Mouse (Mus musculus) ES-E14 (cell line): ENCODE measurements around the gene App. TPM values are rescaled to one million over a fixed set of nuclear protein-coding genes. Genes with fewer than 3 reads are reported as not detected.

Experiments used
- DNase-seq: peaks from one replicate; pipeline ENCODE4 v3.0.0-alpha.2; 2013; ENCODE audit warnings: low read depth, low spot score
- H3K27ac ChIP-seq: 2 replicates; pipeline ENCODE4 v1.5.1; 2012; ENCODE audit warnings: low read depth, mild to moderate bottlenecking, low read length, moderate library complexity, mixed read lengths; ENCODE audit not compliant: poor library complexity, insufficient read depth, severe bottlenecking
- H3K36me3 ChIP-seq: 2 replicates; pipeline ENCODE4 v1.6.1; 2012; ENCODE audit warnings: mild to moderate bottlenecking, low read length, moderate library complexity, mixed read lengths; ENCODE audit not compliant: control insufficient read depth, poor library complexity, insufficient read depth, severe bottlenecking
- H3K4me1 ChIP-seq, 2 experiments: fragments of 150-350 bp in 1 of 2; sonication (generic) in 1 of 2; 2 replicates each; pipeline ENCODE4 v1.6.1; 2012; ENCODE audit warnings: low read length in 2 of 2, mild to moderate bottlenecking in 1 of 2, mixed read lengths in 1 of 2; ENCODE audit not compliant: control insufficient read depth in 2 of 2, insufficient read depth in 2 of 2, poor library complexity in 1 of 2
- H3K4me3 ChIP-seq, 2 experiments: fragments of 150-350 bp in 1 of 2; sonication (generic) in 1 of 2; 2 replicates each; pipeline ENCODE4 v1.5.1; 2012; ENCODE audit warnings: low read length in 2 of 2, low read depth in 1 of 2, mild to moderate bottlenecking in 1 of 2, mixed read lengths in 1 of 2; ENCODE audit not compliant: insufficient read depth in 1 of 2, poor library complexity in 1 of 2, severe bottlenecking in 1 of 2
- H3K9ac ChIP-seq: 2 replicates; pipeline ENCODE4 v1.6.1; 2012; ENCODE audit warnings: low read depth, mild to moderate bottlenecking, low read length, mixed read lengths; ENCODE audit not compliant: poor library complexity, insufficient read depth, severe bottlenecking
- H3K9me3 ChIP-seq: fragments of 150-350 bp; sonication (generic); 2 replicates; pipeline ENCODE4 v1.6.1; 2012; ENCODE audit warnings: low read depth, mild to moderate bottlenecking, low read length; ENCODE audit not compliant: control insufficient read depth, insufficient read depth
- CHD2 ChIP-seq: IDR thresholded peaks from 2 replicates; pipeline ENCODE4 v1.6.1; 2014; ENCODE audit warnings: mild to moderate bottlenecking, low read depth, low read length, inconsistent platforms
- HCFC1 ChIP-seq: IDR thresholded peaks from 2 replicates; pipeline ENCODE4 v1.6.1; 2012; ENCODE audit warnings: low read length, inconsistent platforms, borderline replicate concordance; ENCODE audit not compliant: insufficient read depth
- MAFK ChIP-seq: IDR thresholded peaks from 2 replicates; pipeline ENCODE4 v1.6.1; 2014; ENCODE audit warnings: mild to moderate bottlenecking, low read depth, low read length, inconsistent platforms; ENCODE audit not compliant: insufficient read depth
- ZC3H11A ChIP-seq: IDR thresholded peaks from 2 replicates; pipeline ENCODE4 v1.6.1; 2012; ENCODE audit warnings: low read depth, mild to moderate bottlenecking, inconsistent platforms, low read length, borderline replicate concordance
- ZNF384 ChIP-seq: IDR thresholded peaks from 2 replicates; pipeline ENCODE4 v1.6.1; 2012; ENCODE audit warnings: low read depth, low read length, inconsistent platforms
- in situ Hi-C, 2 experiments: fragments of 600-800 bp; cut with MboI; formaldehyde crosslinking; loops; one replicate each; pipeline ENCODE4 v1.15.1; 2025; ENCODE audit warnings: low sequenced_read_pairs in 2 of 2, inconsistent platforms in 1 of 2; ENCODE audit not compliant: unreplicated experiment in 2 of 2
- total RNA-seq: library from RNA; depleted of rRNA; stranded (reverse); fragments of 300-350 nt; gene quantifications from 2 replicates; pipeline ENCODE4 v1.2.3, GENCODE M21; 2012

The App gene
- total RNA-seq, 1 experiment = 52.4 TPM

- Histone ChIP-seq H3K4me3 (no peak overlapping the region), H3K9me3 (no peaks in the 10 kb centered on the region), H3K9ac (no peak overlapping the region), H3K36me3 (no peaks in the 10 kb centered on the region), H3K27ac (no peak overlapping the region), H3K4me1 (no peaks in the 10 kb centered on the region; a peak in 1 of 4 replicates)
- DNase-seq = no peak
- TF ChIP-seq ZC3H11A (no peak), MAFK (no peak), ZNF384 (no peak), HCFC1 (no peak), CHD2 (no peak)
- in situ Hi-C loops = no loop called here
These were observed 2.6 kb downstream of the App start for GRCm38 (mm10) chr16:85170826-85171510.

GRCm38 (mm10) chr16:85168821-85169220, 4.7 kb downstream of the App start:
- Histone ChIP-seq H3K9ac (no peak overlapping the region), H3K4me1 (no peaks in the 10 kb centered on the region; a peak in 1 of 4 replicates), H3K4me3 (no peak overlapping the region), H3K27ac (no peak overlapping the region), H3K9me3 (no peaks in the 10 kb centered on the region), H3K36me3 (no peaks in the 10 kb centered on the region)
- no peak for TF ChIP-seq ZC3H11A
- TF ChIP-seq ZNF384 = no peak
- TF ChIP-seq MAFK = no peak
- TF ChIP-seq CHD2 = no peak
- no peak for TF ChIP-seq HCFC1
- DNase-seq = no peak
- in situ Hi-C loops = no loop called here

- no peaks in the 10 kb centered on the region; a peak in 1 of 4 replicates for H3K4me1 ChIP-seq
- H3K36me3 ChIP-seq = no peaks in the 10 kb centered on the region
- no peaks in the 10 kb centered on the region for H3K9me3 ChIP-seq
- no peak overlapping the region for H3K9ac ChIP-seq
- H3K4me3 ChIP-seq = no peak overlapping the region
- no peak for DNase-seq
- TF ChIP-seq ZC3H11A (no peak), MAFK (no peak), ZNF384 (no peak), HCFC1 (no peak), CHD2 (no peak)
- in situ Hi-C loops = no loop called here
- no peak overlapping the region for H3K27ac ChIP-seq
These were observed 7.4 kb downstream of the App start for GRCm38 (mm10) chr16:85166205-85166604.

GRCm38 (mm10) chr16:85165631-85166030, 7.9 kb downstream of the App start:
- no peaks in the 10 kb centered on the region; a peak in 1 of 4 replicates for H3K4me1 ChIP-seq
- in situ Hi-C loops = no loop called here
- H3K4me3 ChIP-seq = no peak overlapping the region
- H3K36me3 ChIP-seq = no peaks in the 10 kb centered on the region
- DNase-seq = no peak
- no peak overlapping the region for H3K27ac ChIP-seq
- no peak overlapping the region for H3K9ac ChIP-seq
- TF ChIP-seq CHD2 (no peak), HCFC1 (no peak), ZC3H11A (no peak), ZNF384 (no peak), MAFK (no peak)
- no peaks in the 10 kb centered on the region for H3K9me3 ChIP-seq

- Histone ChIP-seq H3K9me3 (no peaks in the 10 kb centered on the region), H3K4me3 (no peak overlapping the region), H3K4me1 (peaks cover 0 to under 1% of the 10 kb centered on the region in 2 experiments; a peak in 1 of 4 replicates), H3K27ac (no peak overlapping the region), H3K36me3 (no peaks in the 10 kb centered on the region), H3K9ac (no peak overlapping the region)
- no peak for DNase-seq
- in situ Hi-C loops = no loop called here
- no peak for TF ChIP-seq ZC3H11A
- TF ChIP-seq HCFC1 = no peak
- TF ChIP-seq CHD2 = no peak
- no peak for TF ChIP-seq ZNF384
- no peak for TF ChIP-seq MAFK
These were observed 8.4 kb downstream of the App start for GRCm38 (mm10) chr16:85165177-85165576.
